Comparison of ENCODE assay signal across 21 mouse cellular contexts in the genomic region with DNA sequence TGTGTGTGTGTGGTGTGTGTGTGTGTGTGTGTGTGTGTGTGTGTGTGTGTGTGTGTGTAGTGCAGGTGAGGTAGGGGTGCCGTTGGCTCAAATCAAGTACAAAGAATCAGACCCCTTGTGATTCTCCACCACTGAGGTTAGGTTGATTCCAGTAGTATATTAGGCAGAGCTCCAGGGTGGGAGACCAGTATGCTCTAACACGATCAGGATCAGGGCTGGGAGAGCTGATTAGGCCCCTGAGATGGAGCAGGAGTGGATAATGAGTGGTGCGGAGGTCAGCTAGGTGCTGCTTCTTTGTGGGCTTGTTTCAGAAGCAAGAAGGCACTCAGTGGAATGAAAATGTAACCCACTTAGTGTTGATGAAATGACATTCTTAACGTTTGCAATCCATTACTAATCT. TPM values are rescaled to one million over a fixed set of nuclear protein-coding genes. Genes with fewer than 3 reads are reported as not detected.
DNase-seq lines count a peak whose midpoint lies in the region; ATAC-seq and TF ChIP-seq lines count a peak whose summit lies in the region.
"Had no signal": no experiment of that assay in that cellular context is flagged by ENCODE, and none has a peak within 500 bp of the region (broad histone marks: within the 10 kb centered on the region; RNA-seq: fewer than 3 reads in every experiment).

No protein-coding gene starts in this region.

- H3K4me1 ChIP-seq in forebrain, embryonic 13.5 days: peaks cover 18% of the 10 kb centered on the region
- peaks cover 16% of the 10 kb centered on the region for H3K4me1 ChIP-seq in forebrain, embryonic 10.5 days
- H3K4me1 ChIP-seq in hindbrain, embryonic 13.5 days (replicated peaks): peaks cover 16% of the 10 kb centered on the region
- H3K4me1 ChIP-seq in hindbrain, embryonic 12.5 days: peaks cover 6% of the 10 kb centered on the region; the same call in 1 of the 2 replicates
- H3K4me1 ChIP-seq in midbrain, embryonic 12.5 days: peaks cover 15% of the 10 kb centered on the region
- H3K4me1 ChIP-seq in midbrain, postnatal 0 days (ENCODE audit: insufficient read depth, low read length): 0 out of 2 replicates have a peak, but pooled peaks cover 2% of the 10 kb centered on the region
- peaks cover 16% of the 10 kb centered on the region for H3K4me1 ChIP-seq in midbrain, embryonic 15.5 days
- H3K4me1 ChIP-seq: embryonic facial prominence, embryonic 13.5 days; heart, embryonic 10.5 days; intestine, embryonic 15.5 days had no signal

- peaks cover 12% of the 10 kb centered on the region for H3K36me3 ChIP-seq in forebrain, embryonic 13.5 days (ENCODE audit: poor library complexity, severe bottlenecking)
- no peaks in the 10 kb centered on the region for H3K36me3 ChIP-seq in forebrain, embryonic 10.5 days (replicated peaks)
- peaks cover 9% of the 10 kb centered on the region; the same call in 1 of the 2 replicates for H3K36me3 ChIP-seq in hindbrain, embryonic 13.5 days
- no peaks in the 10 kb centered on the region for H3K36me3 ChIP-seq in hindbrain, embryonic 12.5 days
- 0 out of 2 replicates have a peak, but pooled peaks cover 6% of the 10 kb centered on the region for H3K36me3 ChIP-seq in midbrain, embryonic 12.5 days
- H3K36me3 ChIP-seq in midbrain, postnatal 0 days (ENCODE audit: insufficient read depth, low read length): 0 out of 2 replicates have a peak, but pooled peaks cover 7% of the 10 kb centered on the region
- H3K36me3 ChIP-seq in midbrain, embryonic 15.5 days (replicated peaks): no peaks in the 10 kb centered on the region; the same call in 1 of the 2 replicates
- H3K36me3 ChIP-seq: embryonic facial prominence, embryonic 13.5 days; G1E; heart, embryonic 10.5 days; intestine, embryonic 15.5 days had no signal

- peak overlapping the region; percentile 25; the same call in 1 of the 2 replicates for H3K27ac ChIP-seq in forebrain, embryonic 13.5 days
- H3K27ac ChIP-seq in forebrain, embryonic 10.5 days: no peak overlapping the region
- peak overlapping the region; percentile 46; the same call in 1 of the 2 replicates for H3K27ac ChIP-seq in hindbrain, embryonic 13.5 days
- no peak overlapping the region for H3K27ac ChIP-seq in hindbrain, embryonic 12.5 days
- 0 out of 2 replicates have a peak overlapping the region, but pooled peaks have one; percentile 35 for H3K27ac ChIP-seq in midbrain, embryonic 12.5 days (replicated peaks)
- no peak overlapping the region for H3K27ac ChIP-seq in midbrain, postnatal 0 days (ENCODE audit: low read depth, low read length)
- H3K27ac ChIP-seq in midbrain, embryonic 15.5 days: 0 out of 2 replicates have a peak overlapping the region, but pooled peaks have one; percentile 38
- H3K27ac ChIP-seq: embryonic facial prominence, embryonic 13.5 days; heart, embryonic 10.5 days; intestine, embryonic 15.5 days had no signal

- no peaks in the 10 kb centered on the region for H3K27me3 ChIP-seq in forebrain, embryonic 13.5 days
- no peaks in the 10 kb centered on the region for H3K27me3 ChIP-seq in forebrain, embryonic 10.5 days (ENCODE audit: poor library complexity, severe bottlenecking)
- no peaks in the 10 kb centered on the region for H3K27me3 ChIP-seq in hindbrain, embryonic 13.5 days
- no peaks in the 10 kb centered on the region for H3K27me3 ChIP-seq in hindbrain, embryonic 12.5 days
- H3K27me3 ChIP-seq in midbrain, embryonic 12.5 days: no peaks in the 10 kb centered on the region
- H3K27me3 ChIP-seq in midbrain, postnatal 0 days (ENCODE audit: insufficient read depth, low read length): no peaks in the 10 kb centered on the region
- no peaks in the 10 kb centered on the region for H3K27me3 ChIP-seq in midbrain, embryonic 15.5 days (replicated peaks)
- H3K27me3 ChIP-seq: embryonic facial prominence, embryonic 13.5 days; intestine, embryonic 15.5 days had no signal

- H3K9me3 ChIP-seq in forebrain, embryonic 13.5 days (replicated peaks): no peaks in the 10 kb centered on the region
- H3K9me3 ChIP-seq in forebrain, embryonic 10.5 days: no peaks in the 10 kb centered on the region
- H3K9me3 ChIP-seq in hindbrain, embryonic 13.5 days: no peaks in the 10 kb centered on the region
- H3K9me3 ChIP-seq in hindbrain, embryonic 12.5 days (replicated peaks): no peaks in the 10 kb centered on the region
- no peaks in the 10 kb centered on the region for H3K9me3 ChIP-seq in midbrain, embryonic 12.5 days
- H3K9me3 ChIP-seq in midbrain, postnatal 0 days (ENCODE audit: low read length): no peaks in the 10 kb centered on the region
- H3K9me3 ChIP-seq in midbrain, embryonic 15.5 days: no peaks in the 10 kb centered on the region
- H3K9me3 ChIP-seq: embryonic facial prominence, embryonic 13.5 days; heart, embryonic 10.5 days; intestine, embryonic 15.5 days had no signal

- no peak overlapping the region for H3K4me2 ChIP-seq in forebrain, embryonic 13.5 days
- no peak overlapping the region for H3K4me2 ChIP-seq in hindbrain, embryonic 13.5 days
- H3K4me2 ChIP-seq in hindbrain, embryonic 12.5 days (replicated peaks): no peak overlapping the region
- no peak overlapping the region for H3K4me2 ChIP-seq in midbrain, embryonic 12.5 days (replicated peaks)
- H3K4me2 ChIP-seq in midbrain, postnatal 0 days (ENCODE audit: low read depth, low read length, poor library complexity, severe bottlenecking): no peak overlapping the region
- no peak overlapping the region for H3K4me2 ChIP-seq in midbrain, embryonic 15.5 days
- H3K4me2 ChIP-seq: embryonic facial prominence, embryonic 13.5 days; intestine, embryonic 15.5 days had no signal

- DNase-seq in forebrain, embryonic 10.5 days (ENCODE audit: extremely low spot score, low spot score): no peak
- no peak for DNase-seq in midbrain, postnatal 0 days (ENCODE audit: low spot score)
- DNase-seq: adrenal gland, postnatal 25 days; B cell, adult 2 months; cerebellum, adult 18-20 months; cerebellum, adult 9-11 months; cerebellum, postnatal 36 days; gastrocnemius, postnatal 10 days; heart, adult 18-20 months; heart, postnatal 10 days; heart, postnatal 4 days had no signal

- WGBS in forebrain, embryonic 13.5 days: 60% methylated on average over 4 of the region's 4 CpGs
- 76% methylated on average over 4 of the region's 4 CpGs for WGBS in forebrain, embryonic 10.5 days
- WGBS in hindbrain, embryonic 13.5 days: 74% methylated on average over 4 of the region's 4 CpGs
- WGBS in hindbrain, embryonic 12.5 days: 76% methylated on average over 4 of the region's 4 CpGs
- WGBS in midbrain, embryonic 12.5 days: 69% methylated on average over 3 of the region's 4 CpGs
- WGBS in midbrain, postnatal 0 days: 40% methylated on average over 4 of the region's 4 CpGs
- WGBS in midbrain, embryonic 15.5 days: 61% methylated on average over 4 of the region's 4 CpGs

- TF ChIP-seq CTCF in midbrain, postnatal 0 days (IDR thresholded peaks at IDR 0.05): no peak

- ATAC-seq in forebrain, embryonic 13.5 days: no peak
- no peak for ATAC-seq in hindbrain, embryonic 13.5 days (ENCODE audit: low FRiP score)
- no peak for ATAC-seq in hindbrain, embryonic 12.5 days (ENCODE audit: low FRiP score)
- no peak for ATAC-seq in midbrain, embryonic 12.5 days (ENCODE audit: low FRiP score, low read depth)
- no peak for ATAC-seq in midbrain, postnatal 0 days (ENCODE audit: low FRiP score)
- no peak for ATAC-seq in midbrain, embryonic 15.5 days (replicated peaks)
- ATAC-seq: CD4-positive, CD25-positive, alpha-beta regulatory T cell, adult 4 months; intestine, embryonic 15.5 days had no signal

- H3K4me3 ChIP-seq in forebrain, embryonic 13.5 days: no peak overlapping the region
- H3K4me3 ChIP-seq in forebrain, embryonic 10.5 days: no peak overlapping the region
- no peak overlapping the region for H3K4me3 ChIP-seq in hindbrain, embryonic 13.5 days
- no peak overlapping the region for H3K4me3 ChIP-seq in hindbrain, embryonic 12.5 days
- no peak overlapping the region for H3K4me3 ChIP-seq in midbrain, embryonic 12.5 days
- no peak overlapping the region for H3K4me3 ChIP-seq in midbrain, postnatal 0 days (ENCODE audit: low read depth, low read length)
- no peak overlapping the region for H3K4me3 ChIP-seq in midbrain, embryonic 15.5 days
- H3K4me3 ChIP-seq: embryonic facial prominence, embryonic 13.5 days; heart, embryonic 10.5 days; intestine, embryonic 15.5 days had no signal

- H3K9ac ChIP-seq in forebrain, embryonic 13.5 days: no peak overlapping the region
- no peak overlapping the region for H3K9ac ChIP-seq in hindbrain, embryonic 13.5 days
- no peak overlapping the region for H3K9ac ChIP-seq in hindbrain, embryonic 12.5 days
- no peak overlapping the region for H3K9ac ChIP-seq in midbrain, embryonic 12.5 days (replicated peaks)
- no peak overlapping the region for H3K9ac ChIP-seq in midbrain, postnatal 0 days (replicated peaks; ENCODE audit: low read length, poor library complexity, severe bottlenecking)
- no peak overlapping the region for H3K9ac ChIP-seq in midbrain, embryonic 15.5 days
- H3K9ac ChIP-seq: embryonic facial prominence, embryonic 13.5 days; intestine, embryonic 15.5 days had no signal

RNA-seq across cellular contexts. Expression of gene Astn1, which starts 28.6 kb away (rescaled TPM):
- 24.7 and 28.5 TPM in 2 replicates for polyA plus RNA-seq in forebrain, embryonic 13.5 days (2015; fragmentation: Nextera tagmentation; extraction: Ambion mirVana)
- polyA plus RNA-seq in forebrain, embryonic 10.5 days (2016; fragmentation: Nextera tagmentation; extraction: Ambion mirVana): 7.7 and 8.2 TPM in 2 replicates
- polyA plus RNA-seq in hindbrain, embryonic 13.5 days (2015; fragmentation: Nextera tagmentation; extraction: Ambion mirVana): 32.0 and 32.8 TPM in 2 replicates
- polyA plus RNA-seq in hindbrain, embryonic 12.5 days (2016; fragmentation: Nextera tagmentation; extraction: Ambion mirVana): 22.3 and 22.4 TPM in 2 replicates
- polyA plus RNA-seq in midbrain, embryonic 12.5 days (2016; fragmentation: Nextera tagmentation; extraction: Ambion mirVana): 21.0 and 26.6 TPM in 2 replicates
- total RNA-seq in midbrain, postnatal 0 days (2014; rRNA removed): 157 and 180 TPM in 2 replicates
- 36.5 and 36.7 TPM in 2 replicates for polyA plus RNA-seq in midbrain, postnatal 0 days (2015; fragmentation: Nextera tagmentation; extraction: Ambion mirVana)
- 43.2 and 44.3 TPM in 2 replicates for polyA plus RNA-seq in midbrain, embryonic 15.5 days (2015; fragmentation: Nextera tagmentation; extraction: Ambion mirVana)
- polyA plus RNA-seq: CD4-positive, CD25-positive, alpha-beta regulatory T cell, adult 4 months had no signal

RNA-seq across cellular contexts. Expression of gene Brinp2, which starts 34.6 kb away (rescaled TPM):
- 19.0 and 27.1 TPM in 2 replicates for polyA plus RNA-seq in forebrain, embryonic 13.5 days (2015; fragmentation: Nextera tagmentation; extraction: Ambion mirVana)
- 1.0 and 2.4 TPM in 2 replicates for polyA plus RNA-seq in forebrain, embryonic 10.5 days (2016; fragmentation: Nextera tagmentation; extraction: Ambion mirVana)
- polyA plus RNA-seq in hindbrain, embryonic 13.5 days (2015; fragmentation: Nextera tagmentation; extraction: Ambion mirVana): 19.7 and 20.6 TPM in 2 replicates
- 6.8 and 7.7 TPM in 2 replicates for polyA plus RNA-seq in hindbrain, embryonic 12.5 days (2016; fragmentation: Nextera tagmentation; extraction: Ambion mirVana)
- polyA plus RNA-seq in midbrain, embryonic 12.5 days (2016; fragmentation: Nextera tagmentation; extraction: Ambion mirVana): 8.1 and 10.2 TPM in 2 replicates
- total RNA-seq in midbrain, postnatal 0 days (2014; rRNA removed): 55.8 and 67.0 TPM in 2 replicates
- polyA plus RNA-seq in midbrain, postnatal 0 days (2015; fragmentation: Nextera tagmentation; extraction: Ambion mirVana): 41.0 and 44.0 TPM in 2 replicates
- polyA plus RNA-seq in midbrain, embryonic 15.5 days (2015; fragmentation: Nextera tagmentation; extraction: Ambion mirVana): 31.8 and 33.4 TPM in 2 replicates
- polyA plus RNA-seq: G1E had no signal

Comparison
In these comparisons a context has a peak if more than half of its experiments do, and no peak if none do; other contexts are left out.
1. H3K27ac ChIP-seq: peak in forebrain, embryonic 13.5 days (single experiment), hindbrain, embryonic 13.5 days (single experiment), midbrain, embryonic 12.5 days (single experiment) and midbrain, embryonic 15.5 days (single experiment); none in forebrain, embryonic 10.5 days (single experiment), hindbrain, embryonic 12.5 days (single experiment) and midbrain, postnatal 0 days (single experiment).